Mouse (Mus musculus) stomach, embryonic 15.5 days (tissue): ENCODE measurements at regions not wholly inside any gene's neighbourhood (a gene's known extent, or its start where the extent isn't known, plus 50 kb on each side); places are given as distances from the start of the nearest gene placed in this dataset.

ENCODE experiments used
- ATAC-seq: fragments of 200-750 bp; cut with Nextera tagmentation; 2 replicates; pipeline ENCODE4 v1.8.0; 2017; ENCODE audit warnings: low read depth, moderate number of reproducible peaks, moderate TSS enrichment; ENCODE audit not compliant: insufficient read depth, low FRiP score
- H3K27ac ChIP-seq: fragments of 300-500 bp; sonication (generic); 2 replicates; pipeline ENCODE4 v1.5.1; 2015; ENCODE audit warnings: mild to moderate bottlenecking, inconsistent platforms
- H3K27me3 ChIP-seq: fragments of 300-500 bp; sonication (generic); replicated peaks from 2 replicates; pipeline ENCODE4 v1.6.1; 2015; ENCODE audit warnings: inconsistent platforms
- H3K36me3 ChIP-seq: fragments of 300-500 bp; sonication (generic); 2 replicates; pipeline ENCODE4 v1.6.1; 2015; ENCODE audit warnings: inconsistent platforms
- H3K4me1 ChIP-seq: fragments of 300-500 bp; sonication (generic); 2 replicates; pipeline ENCODE4 v1.6.1; 2015; ENCODE audit warnings: inconsistent platforms
- H3K4me2 ChIP-seq: fragments of 300-500 bp; sonication (generic); 2 replicates; pipeline ENCODE4 v1.6.1; 2015; ENCODE audit warnings: mild to moderate bottlenecking, inconsistent platforms
- H3K4me3 ChIP-seq: fragments of 300-500 bp; sonication (generic); replicated peaks from 2 replicates; pipeline ENCODE4 v1.5.1; 2015; ENCODE audit warnings: inconsistent platforms
- H3K9ac ChIP-seq: fragments of 300-500 bp; sonication (generic); 2 replicates; pipeline ENCODE4 v1.6.1; 2015; ENCODE audit warnings: inconsistent platforms
- H3K9me3 ChIP-seq: fragments of 300-500 bp; sonication (generic); 2 replicates; pipeline ENCODE4 v1.6.1; 2016; ENCODE audit warnings: inconsistent platforms
- WGBS: fragments of 180-500 bp; shearing (Covaris S2); methylation state at CpG from one replicate; pipeline ENCODE4 v1.1.7; 2015; 5-methylcytosine and 5-hydroxymethylcytosine counted together

DNA sequence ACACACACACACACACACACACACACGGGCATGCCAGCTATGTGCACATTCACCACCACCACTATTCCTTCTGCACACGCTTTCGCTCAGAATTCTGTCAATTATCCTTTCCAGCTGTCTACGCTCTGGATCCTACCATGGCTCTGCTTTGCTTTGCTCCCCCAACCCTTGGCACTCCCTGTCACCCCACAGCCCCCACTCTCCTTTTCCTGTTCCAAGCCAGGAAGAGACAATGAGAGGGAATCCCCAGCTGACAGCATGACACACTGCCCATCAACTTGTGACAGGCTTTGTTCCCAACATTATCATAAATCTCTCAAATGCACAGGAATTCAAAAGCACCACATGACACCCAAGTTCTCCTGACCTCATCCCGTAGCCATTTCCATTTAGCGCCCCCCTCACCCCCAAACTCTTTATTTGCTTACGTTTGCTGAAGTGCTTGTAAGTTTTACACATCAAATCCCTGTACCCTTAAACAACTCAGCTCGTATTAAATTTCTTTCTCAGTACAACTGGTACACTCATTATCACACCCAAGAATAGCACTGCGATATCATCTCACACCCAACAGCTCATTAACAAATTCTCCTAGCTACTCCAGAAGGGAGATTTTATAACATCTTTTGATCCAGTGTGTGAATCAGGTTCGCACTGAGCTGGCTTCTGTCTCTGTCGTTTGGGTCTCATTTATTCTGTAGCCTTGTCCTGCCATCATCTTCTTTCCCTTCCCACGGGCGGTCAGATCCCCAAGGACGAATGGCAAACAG lies 140.3 kb downstream of the Ptpn20 start:
- Histone ChIP-seq H3K9me3 (no peaks in the 10 kb centered on the region), H3K9ac (no peak overlapping the region), H3K4me3 (no peak overlapping the region), H3K27me3 (no peaks in the 10 kb centered on the region), H3K27ac (no peak overlapping the region), H3K4me1 (no peaks in the 10 kb centered on the region), H3K4me2 (no peak overlapping the region), H3K36me3 (no peaks in the 10 kb centered on the region)
- no peak for ATAC-seq
- 65% methylated on average over 14 of the region's 14 CpGs for WGBS

DNA sequence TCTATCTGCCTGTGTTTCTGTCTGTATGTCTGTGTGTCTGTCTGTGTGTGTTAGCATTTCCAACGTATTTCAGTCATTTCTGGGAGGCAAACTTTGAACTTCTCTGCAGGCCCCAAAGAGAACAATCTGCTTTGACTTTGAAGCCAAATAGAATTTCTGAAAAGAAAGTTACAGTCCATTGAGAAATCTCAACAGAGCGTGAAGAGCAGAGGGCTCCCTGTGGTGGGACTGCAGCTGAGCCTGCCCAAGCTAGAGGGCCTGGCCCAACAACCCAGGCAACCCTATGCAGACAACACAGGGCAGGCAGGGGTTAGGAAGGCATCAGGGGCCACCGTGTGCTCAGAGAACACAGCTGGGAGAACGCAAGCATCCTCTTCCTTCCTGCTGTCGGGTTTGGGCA lies 143.7 kb downstream of the Ptpn20 start:
- Histone ChIP-seq H3K9ac (no peak overlapping the region), H3K36me3 (no peaks in the 10 kb centered on the region), H3K27me3 (no peaks in the 10 kb centered on the region), H3K4me3 (no peak overlapping the region), H3K4me1 (no peaks in the 10 kb centered on the region), H3K9me3 (no peaks in the 10 kb centered on the region), H3K4me2 (no peak overlapping the region), H3K27ac (no peak overlapping the region)
- 53% methylated on average over 5 of the region's 5 CpGs for WGBS
- ATAC-seq = no peak

GRCm38 (mm10) chr14:33734446-33735043 lies 145.5 kb downstream of the Ptpn20 start:
- Histone ChIP-seq H3K9ac (no peak overlapping the region), H3K4me1 (no peaks in the 10 kb centered on the region), H3K4me3 (no peak overlapping the region), H3K9me3 (no peaks in the 10 kb centered on the region), H3K4me2 (no peak overlapping the region), H3K27me3 (no peaks in the 10 kb centered on the region), H3K36me3 (no peaks in the 10 kb centered on the region), H3K27ac (no peak overlapping the region)
- WGBS = 76% methylated on average over 5 of the region's 5 CpGs
- no peak for ATAC-seq

DNA sequence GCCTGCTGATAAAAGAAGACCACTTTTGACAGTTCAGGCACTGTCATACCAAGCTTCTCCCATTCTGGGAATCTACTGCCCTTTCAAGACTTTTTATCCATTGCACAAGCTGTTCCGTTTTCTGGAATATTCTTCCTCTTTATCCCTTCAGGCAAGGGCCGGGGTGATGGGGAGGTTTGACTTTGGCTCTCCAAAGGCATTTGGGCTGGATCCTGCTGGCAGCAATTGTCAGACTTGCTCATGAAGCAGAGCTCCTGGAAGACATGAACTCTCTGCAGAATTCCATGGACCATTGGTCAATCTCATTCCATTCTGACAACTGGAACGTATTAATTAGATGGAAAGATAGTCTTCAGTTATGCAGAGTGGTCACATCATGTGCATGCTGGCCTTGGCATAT lies 146.6 kb downstream of the Ptpn20 start:
- Histone ChIP-seq H3K9ac (no peak overlapping the region), H3K27ac (no peak overlapping the region), H3K4me2 (no peak overlapping the region), H3K4me1 (no peaks in the 10 kb centered on the region), H3K9me3 (no peaks in the 10 kb centered on the region), H3K27me3 (no peaks in the 10 kb centered on the region), H3K4me3 (no peak overlapping the region), H3K36me3 (no peaks in the 10 kb centered on the region)
- WGBS = 79% methylated on average over 3 of the region's 3 CpGs
- ATAC-seq = no peak

- Histone ChIP-seq H3K27me3 (no peaks in the 10 kb centered on the region), H3K4me2 (no peak overlapping the region), H3K36me3 (no peaks in the 10 kb centered on the region), H3K4me1 (no peaks in the 10 kb centered on the region), H3K27ac (no peak overlapping the region), H3K9ac (no peak overlapping the region), H3K9me3 (no peaks in the 10 kb centered on the region), H3K4me3 (no peak overlapping the region)
- ATAC-seq = no peak
- WGBS = 78% methylated on average over 4 of the region's 4 CpGs
Measured at GRCm38 (mm10) chr14:33746181-33746580, 157.2 kb downstream of the Ptpn20 start.

- Histone ChIP-seq H3K36me3 (no peaks in the 10 kb centered on the region), H3K9me3 (no peaks in the 10 kb centered on the region), H3K4me2 (no peak overlapping the region; the same call in 1 of the 2 replicates), H3K4me3 (no peak overlapping the region), H3K27me3 (no peaks in the 10 kb centered on the region), H3K27ac (no peak overlapping the region), H3K4me1 (no peaks in the 10 kb centered on the region), H3K9ac (no peak overlapping the region)
- ATAC-seq = no peak
- WGBS = 61% methylated on average over 7 of the region's 7 CpGs
Measured at GRCm38 (mm10) chr14:33759656-33760055, 163.7 kb upstream of the Gdf10 start.

GRCm38 (mm10) chr14:33763641-33764046 lies 159.7 kb upstream of the Gdf10 start:
- no peaks in the 10 kb centered on the region for H3K27me3 ChIP-seq
- ATAC-seq = no peak
- no peak overlapping the region for H3K27ac ChIP-seq
- no peaks in the 10 kb centered on the region for H3K4me1 ChIP-seq
- 62% methylated on average over 3 of the region's 3 CpGs for WGBS
- no peak overlapping the region for H3K4me2 ChIP-seq
- H3K4me3 ChIP-seq = no peak overlapping the region
- H3K9ac ChIP-seq = no peak overlapping the region
- no peaks in the 10 kb centered on the region for H3K36me3 ChIP-seq
- no peaks in the 10 kb centered on the region for H3K9me3 ChIP-seq

- H3K4me2 ChIP-seq = no peak overlapping the region
- H3K27ac ChIP-seq = no peak overlapping the region
- H3K36me3 ChIP-seq = no peaks in the 10 kb centered on the region
- WGBS = 50% methylated on average over 1 of the region's 1 CpGs
- H3K4me1 ChIP-seq = no peaks in the 10 kb centered on the region
- H3K27me3 ChIP-seq = no peaks in the 10 kb centered on the region
- no peak for ATAC-seq
- H3K4me3 ChIP-seq = no peak overlapping the region
- no peak overlapping the region for H3K9ac ChIP-seq
- no peaks in the 10 kb centered on the region for H3K9me3 ChIP-seq
Measured at GRCm38 (mm10) chr14:33765767-33766166, 157.6 kb upstream of the Gdf10 start.

DNA sequence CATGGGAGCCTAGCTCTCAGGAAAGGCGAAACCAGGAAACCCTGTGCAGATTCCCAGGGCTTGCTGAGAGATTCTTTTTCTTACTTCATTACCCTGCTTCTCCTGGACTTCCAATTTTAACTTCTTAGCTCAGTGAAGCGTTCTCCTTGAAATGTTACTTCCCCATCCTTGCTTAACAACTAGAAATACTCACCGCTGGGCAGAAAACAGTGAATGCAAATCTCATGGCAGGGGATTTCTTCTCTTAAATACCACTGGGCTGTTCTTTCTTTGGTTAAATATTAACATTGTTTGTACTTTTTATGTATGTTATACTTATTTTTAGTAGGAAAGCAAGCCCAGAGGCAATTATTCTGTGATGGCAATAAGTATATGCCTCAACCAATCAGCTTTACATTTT lies 151.0 kb upstream of the Gdf10 start:
- Histone ChIP-seq H3K4me3 (no peak overlapping the region), H3K4me2 (no peak overlapping the region), H3K36me3 (no peaks in the 10 kb centered on the region), H3K4me1 (no peaks in the 10 kb centered on the region), H3K27ac (no peak overlapping the region), H3K9me3 (no peaks in the 10 kb centered on the region), H3K9ac (no peak overlapping the region), H3K27me3 (no peaks in the 10 kb centered on the region)
- ATAC-seq = no peak
- WGBS = 88% methylated on average over 3 of the region's 3 CpGs

- Histone ChIP-seq H3K4me2 (no peak overlapping the region), H3K36me3 (no peaks in the 10 kb centered on the region), H3K27ac (no peak overlapping the region), H3K27me3 (no peaks in the 10 kb centered on the region), H3K4me3 (no peak overlapping the region), H3K4me1 (no peaks in the 10 kb centered on the region), H3K9me3 (no peaks in the 10 kb centered on the region), H3K9ac (no peak overlapping the region)
- WGBS = 57% methylated on average over 2 of the region's 2 CpGs
- ATAC-seq = no peak
Measured at GRCm38 (mm10) chr14:33789556-33789955, 133.8 kb upstream of the Gdf10 start.

GRCm38 (mm10) chr14:33794262-33794661 lies 129.1 kb upstream of the Gdf10 start:
- no peak for ATAC-seq
- Histone ChIP-seq H3K27ac (no peak overlapping the region), H3K9me3 (no peaks in the 10 kb centered on the region), H3K4me2 (no peak overlapping the region), H3K27me3 (no peaks in the 10 kb centered on the region), H3K4me1 (peaks cover 7% of the 10 kb centered on the region), H3K36me3 (no peaks in the 10 kb centered on the region), H3K9ac (no peak overlapping the region), H3K4me3 (no peak overlapping the region)
- WGBS = 75% methylated on average over 3 of the region's 3 CpGs

DNA sequence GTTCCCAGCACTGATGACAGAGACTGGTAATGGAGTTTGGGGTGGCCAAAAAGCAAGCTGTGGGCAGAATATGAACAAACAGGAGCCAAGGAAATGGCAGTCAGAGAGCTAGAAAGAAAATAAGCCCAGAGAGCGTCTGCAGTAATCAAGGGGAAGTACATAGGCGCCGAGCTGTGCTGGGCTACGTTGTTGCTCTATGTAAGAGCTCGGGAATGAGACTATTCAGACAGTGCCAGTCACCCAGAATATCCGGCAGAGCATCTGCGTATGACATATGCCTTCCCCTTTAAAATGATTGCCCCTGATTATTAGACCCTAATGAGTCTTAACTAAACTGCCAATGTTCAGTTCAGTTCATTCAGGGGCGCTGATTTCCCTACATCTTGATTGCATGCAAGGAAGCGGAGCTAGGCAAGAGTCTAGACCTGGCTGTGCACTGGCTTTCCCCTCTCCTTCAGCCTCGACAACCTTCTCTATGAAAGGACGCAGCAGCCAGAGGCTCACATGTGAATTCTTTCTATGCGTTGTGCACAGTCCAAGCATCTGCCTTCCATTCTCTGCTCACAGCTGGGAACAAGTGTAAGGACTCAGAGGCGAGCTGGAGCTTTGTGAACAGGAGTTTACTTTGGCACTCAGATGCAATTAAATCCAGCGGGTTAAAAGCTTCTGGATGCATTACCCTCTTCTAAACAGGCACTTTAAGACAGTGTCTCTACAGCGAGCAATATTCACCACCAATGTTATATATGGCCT lies 125.7 kb upstream of the Gdf10 start:
- 51% methylated on average over 15 of the region's 15 CpGs for WGBS
- Histone ChIP-seq H3K4me1 (peaks cover 7% of the 10 kb centered on the region), H3K9ac (no peak overlapping the region), H3K27me3 (no peaks in the 10 kb centered on the region), H3K4me2 (peak overlapping the region; percentile 13; the same call in 1 of the 2 replicates), H3K27ac (peak overlapping the region; percentile 54), H3K36me3 (no peaks in the 10 kb centered on the region), H3K4me3 (no peak overlapping the region), H3K9me3 (no peaks in the 10 kb centered on the region)
- peak; percentile 63 for ATAC-seq
